Mouse (Mus musculus) adrenal gland (tissue): ENCODE results near the gene Ankrd28.

ENCODE experiments used
- intact Hi-C: fragments of 180-260 bp; cut with DNase I; formaldehyde crosslinking; loops from one replicate; pipeline ENCODE4 v1.15.1; 2025

Ankrd28 gene

DNA sequence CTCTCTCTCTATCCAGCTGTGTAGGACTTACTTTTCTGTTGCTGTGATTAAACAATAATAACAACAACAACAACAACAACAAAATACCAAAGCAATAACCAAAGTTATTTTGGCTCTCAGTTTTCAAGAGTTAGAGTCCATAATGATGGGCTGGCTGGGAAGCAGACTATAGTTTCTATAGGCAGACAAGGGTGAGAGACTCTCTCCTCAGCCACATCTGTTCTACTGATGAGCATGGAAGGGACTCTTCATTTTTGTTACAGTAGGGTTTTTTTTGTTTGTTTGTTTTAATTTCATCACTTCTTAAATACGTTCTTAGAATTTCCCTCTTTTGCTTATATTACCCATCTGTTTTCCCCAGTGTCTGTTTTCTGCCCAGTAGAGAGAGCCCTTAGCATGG is 177.8 kb downstream of the Ankrd28 start:
- intact Hi-C loops, result loop anchor here (10.0 kb wide), 1 partner anchor 292 kb away; no protein-coding TSS in a partner anchor

GRCm38 (mm10) chr14:31652106-31652505 is 178.3 kb downstream of the Ankrd28 start:
- intact Hi-C loops, result loop anchor here (10.0 kb wide), 1 partner anchor 293 kb away; no protein-coding TSS in a partner anchor

- intact Hi-C loops, result loop anchor here (10.0 kb wide), 1 partner anchor 294 kb away; no protein-coding TSS in a partner anchor
These were observed 179.2 kb downstream of the Ankrd28 start for GRCm38 (mm10) chr14:31651206-31651605.

- intact Hi-C loops, result loop anchor here (10.0 kb wide), 1 partner anchor 294 kb away; no protein-coding TSS in a partner anchor
These were observed 180.1 kb downstream of the Ankrd28 start for GRCm38 (mm10) chr14:31650347-31650746.
